Mouse (Mus musculus) cerebellum, postnatal 36 days (tissue): ENCODE results near the gene 4931428L18Rik.
A peak's percentile ranks its signal among the peaks of the same experiment; 100 is the strongest.
"Not testable (repeated sequence)": the region's sequence is repeated elsewhere in the genome, so short reads cannot be mapped to it uniquely, and the experiment has no call there.

Source experiments
- DNase-seq, 2 experiments: peaks; one replicate each; pipeline ENCODE4 v3.0.0; 2021 to 2022; ENCODE audit warnings: mixed read lengths in 2 of 2

4931428L18Rik gene

DNA sequence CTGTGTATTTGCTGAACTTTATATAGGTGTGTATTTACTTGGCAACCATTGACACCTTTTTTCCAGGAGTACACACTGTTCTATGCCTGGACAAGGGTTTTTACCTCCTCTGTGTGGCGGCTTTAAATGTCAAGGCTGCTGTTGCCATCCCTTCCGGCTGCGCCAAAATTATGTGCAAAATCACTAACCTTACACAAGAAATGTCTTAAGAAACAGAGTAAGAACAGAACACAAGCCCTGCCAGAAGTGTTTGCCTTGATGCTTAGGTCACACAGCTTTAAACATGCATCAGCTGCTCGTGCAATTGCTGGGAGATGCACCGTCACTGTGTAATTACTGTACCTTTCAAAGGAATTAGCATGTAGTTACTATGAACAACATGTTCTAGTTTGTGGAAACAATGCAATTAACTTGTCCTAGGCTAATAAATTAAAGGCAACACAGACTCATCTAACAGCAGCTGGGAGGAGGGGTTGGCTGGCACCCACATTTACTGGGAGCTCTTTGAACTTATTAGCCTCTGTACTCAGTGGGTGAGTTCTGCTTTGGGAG is 171.0 kb downstream of the 4931428L18Rik start:
- no peak for DNase-seq

DNA sequence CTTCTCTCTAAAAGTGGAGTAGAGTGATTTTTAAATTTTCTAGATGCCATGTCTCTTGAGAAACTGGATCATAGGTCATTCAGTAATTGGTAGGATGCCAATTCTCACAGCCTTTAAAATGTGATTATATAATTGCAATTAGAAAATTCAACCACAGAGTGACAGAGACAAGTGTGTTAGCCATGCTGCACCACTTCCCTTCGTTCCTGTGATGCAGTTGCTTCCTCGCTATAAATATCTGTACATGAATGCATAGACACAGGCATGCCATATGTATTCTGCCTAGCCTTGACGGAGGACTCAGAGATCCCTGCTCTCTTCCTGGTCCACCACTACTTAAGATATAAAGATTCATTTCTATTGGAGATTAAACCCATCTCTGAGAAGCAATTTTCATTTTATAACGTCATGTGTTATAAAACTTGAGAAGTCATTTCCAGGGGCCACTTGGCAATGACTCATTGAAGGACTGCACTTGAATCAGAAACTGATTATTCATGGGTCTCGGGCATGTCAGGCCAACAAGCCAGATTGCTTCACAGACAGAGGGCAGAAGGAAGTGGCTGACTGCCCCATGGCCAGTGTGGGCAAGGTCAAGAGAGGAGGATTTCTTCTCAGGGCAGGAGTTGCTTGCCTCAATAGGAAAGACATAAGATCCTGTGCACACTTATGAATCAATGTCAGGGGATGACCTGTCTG is 172.4 kb downstream of the 4931428L18Rik start:
- DNase-seq: no peak

DNA sequence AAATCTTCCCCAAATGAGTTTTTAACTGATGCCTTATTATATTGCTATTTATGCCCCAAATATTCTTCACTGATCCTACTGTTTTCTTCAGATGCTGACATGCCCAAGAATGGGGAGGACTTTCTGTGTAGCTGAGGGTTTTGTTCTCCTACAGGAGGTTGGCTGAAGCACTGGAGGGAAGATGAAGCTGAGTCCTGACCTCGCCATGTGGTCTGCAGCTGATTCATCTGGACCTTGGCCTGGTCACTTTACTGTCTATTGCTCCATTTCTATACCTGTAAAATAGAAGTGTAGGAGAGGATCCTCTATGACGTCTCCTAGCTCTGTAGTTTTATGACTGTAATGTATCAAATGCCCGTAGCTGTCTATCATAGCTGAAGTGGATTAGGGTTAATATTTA is 179.3 kb downstream of the 4931428L18Rik start:
- no peak for DNase-seq

DNA sequence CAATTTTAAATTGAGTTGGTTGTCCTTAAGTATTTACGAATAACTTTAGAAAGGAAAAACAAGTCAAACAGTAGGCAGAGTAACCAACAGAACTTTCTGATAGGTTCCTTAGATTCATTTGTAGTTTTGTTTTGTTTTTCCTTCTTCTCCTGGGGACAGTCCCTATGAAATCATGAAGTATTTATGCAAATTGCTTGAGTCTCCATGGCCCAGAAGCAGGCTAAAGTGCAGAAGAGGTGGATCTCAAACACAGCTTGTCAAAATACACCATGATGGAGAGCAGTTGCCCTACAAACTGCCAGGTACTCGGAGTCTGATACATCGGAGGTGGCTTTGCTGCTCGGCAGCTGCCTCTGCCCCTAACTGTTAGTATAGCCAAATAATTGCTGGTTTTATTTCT is 179.7 kb downstream of the 4931428L18Rik start:
- no peak for DNase-seq

DNA sequence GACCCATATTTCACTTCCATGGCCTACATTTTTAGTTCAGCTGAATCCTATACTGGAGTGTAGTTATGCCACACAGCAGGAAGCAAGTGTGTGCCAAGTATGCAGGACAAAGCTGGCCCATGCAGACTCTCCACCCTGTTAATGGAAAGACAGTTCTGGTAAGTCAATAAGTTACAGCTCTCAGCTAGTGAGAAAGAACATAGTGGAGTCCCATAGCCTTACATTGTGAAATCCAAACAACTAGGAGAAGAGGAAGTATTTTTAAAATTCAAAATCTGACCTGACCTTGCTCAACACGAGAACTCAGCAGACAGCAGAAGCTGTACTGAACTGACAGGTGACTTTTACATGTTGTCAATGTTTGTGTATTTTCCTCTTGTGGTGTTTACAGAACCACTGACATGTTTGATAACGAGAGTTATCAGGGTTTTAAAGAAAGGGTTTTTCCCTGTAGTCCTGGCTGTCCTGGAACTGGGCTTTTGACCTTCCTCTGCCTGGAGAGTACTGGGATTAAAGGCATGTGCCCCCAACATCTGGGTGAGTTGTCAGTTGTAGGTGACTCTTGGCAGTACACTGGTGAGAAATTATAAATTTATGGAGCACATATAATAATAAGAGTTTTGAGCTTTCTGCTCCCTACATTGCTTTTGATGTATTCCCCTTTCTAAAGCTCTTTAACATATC is 188.5 kb downstream of the 4931428L18Rik start:
- peak; percentile 39 to 42 for DNase-seq

DNA sequence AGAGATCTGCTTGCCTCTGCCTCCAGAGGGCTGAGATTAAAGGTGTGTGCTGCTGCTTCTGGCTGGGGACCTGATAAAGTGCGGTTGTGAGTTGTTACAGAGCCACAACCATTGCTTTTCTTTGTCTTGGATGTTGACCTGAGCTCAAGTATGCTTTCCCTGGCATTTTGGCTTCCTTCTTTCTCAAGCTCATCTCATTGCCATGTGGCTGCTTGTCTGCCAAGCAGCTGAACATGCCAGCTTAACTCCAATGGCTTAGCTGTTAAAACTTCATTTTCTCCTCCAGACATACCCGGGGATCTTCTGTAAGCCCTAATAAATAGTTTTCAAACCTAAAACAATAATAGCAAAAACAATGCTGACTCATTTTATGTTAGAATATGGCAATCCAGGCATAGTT is 190.1 kb downstream of the 4931428L18Rik start:
- no peak for DNase-seq

DNA sequence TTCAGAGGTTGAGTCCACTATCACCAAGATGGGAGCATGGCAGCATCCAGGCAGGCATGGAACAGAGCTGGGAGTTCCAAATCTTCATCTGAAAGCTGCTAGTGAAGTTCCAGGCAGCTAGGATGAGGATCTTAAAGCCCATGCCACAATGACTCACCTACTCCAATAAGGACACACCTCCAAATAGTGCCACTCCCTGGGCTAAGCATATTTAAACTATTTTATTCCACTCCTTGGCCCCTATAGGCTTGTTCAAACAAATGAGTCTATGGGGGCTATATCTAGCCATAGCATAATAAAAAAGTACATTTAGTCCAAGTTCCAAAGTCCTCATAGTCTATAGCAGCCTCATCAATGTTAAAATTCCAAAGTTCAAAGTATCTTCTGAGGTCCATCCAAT is 199.3 kb downstream of the 4931428L18Rik start:
- no peak for DNase-seq

DNA sequence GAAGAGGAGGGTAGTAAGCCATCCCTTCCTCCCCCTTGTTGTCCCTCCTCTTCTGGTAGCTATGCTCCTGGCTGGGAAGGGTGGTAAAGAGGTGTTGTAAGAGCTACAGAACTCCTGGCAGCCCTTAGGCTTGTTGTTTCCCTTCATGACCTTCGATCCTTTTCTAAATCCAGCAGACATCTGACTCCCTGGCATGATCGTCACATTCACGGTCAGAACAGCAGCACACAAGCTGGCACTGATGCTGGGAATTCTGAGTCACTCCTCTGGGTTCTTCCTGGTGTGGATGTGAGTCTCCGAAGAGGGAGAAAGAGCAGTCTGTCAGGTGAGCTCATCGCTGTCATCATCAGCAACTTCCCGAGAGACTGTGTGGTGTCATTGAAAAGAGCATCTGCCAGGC is 203.2 kb downstream of the 4931428L18Rik start:
- DNase-seq: no peak

DNA sequence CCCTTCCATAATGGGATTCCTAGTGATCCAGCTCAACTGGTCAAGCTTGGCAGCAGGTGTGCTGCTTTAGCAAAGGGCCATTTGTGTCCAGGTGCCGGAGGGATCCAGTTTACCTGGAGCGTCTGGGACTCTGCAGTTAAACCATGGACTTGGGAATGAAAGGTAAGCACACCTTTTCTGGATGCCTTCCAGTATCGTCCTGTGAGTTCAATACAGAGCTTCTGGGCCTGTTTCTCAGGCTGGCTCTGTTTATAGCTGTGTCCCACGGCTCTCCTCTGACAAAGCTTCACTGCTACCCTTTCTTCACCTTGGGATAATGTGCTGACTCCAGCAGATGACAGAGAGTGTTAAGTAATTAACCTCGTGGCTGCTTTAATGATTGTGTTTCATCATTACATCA is 205.1 kb downstream of the 4931428L18Rik start:
- DNase-seq: no peak

DNA sequence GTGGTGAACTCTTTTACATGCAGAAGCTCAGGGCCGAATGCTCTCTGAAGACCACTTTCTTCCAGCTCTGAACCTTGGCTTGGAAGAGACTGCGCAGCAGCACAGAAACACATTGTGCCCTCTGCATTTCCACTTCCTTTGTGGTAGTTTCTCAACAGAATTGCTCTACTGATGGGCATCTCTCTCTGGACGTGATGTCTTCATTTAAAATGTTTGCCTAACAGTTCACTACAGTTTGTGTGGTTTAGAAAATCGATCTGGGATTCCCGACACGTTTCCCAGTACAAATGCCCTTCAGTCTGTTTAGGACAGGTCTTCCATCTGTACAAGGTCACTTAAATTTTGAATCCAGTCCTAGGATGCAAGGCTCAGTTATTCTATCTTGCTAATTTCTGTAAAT is 206.4 kb downstream of the 4931428L18Rik start:
- DNase-seq: no peak

DNA sequence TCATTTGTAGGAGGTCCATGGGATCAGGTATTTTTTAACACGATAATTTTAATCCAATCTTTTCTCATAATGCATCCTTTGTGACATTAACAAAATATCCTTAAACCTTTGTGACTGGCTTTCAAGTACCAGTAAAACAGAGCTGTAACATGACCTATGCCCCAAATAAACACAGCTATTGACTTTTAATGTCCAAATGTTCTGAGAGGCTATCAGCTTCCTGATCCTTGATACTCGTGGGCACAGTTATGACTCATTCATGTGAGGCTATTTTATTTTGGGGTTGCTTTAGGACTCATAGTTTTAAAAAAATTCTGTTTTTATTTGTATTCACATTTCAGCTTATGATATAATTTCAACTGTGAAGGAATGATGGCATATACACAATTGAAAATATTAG is 207.2 kb downstream of the 4931428L18Rik start:
- no peak for DNase-seq

DNA sequence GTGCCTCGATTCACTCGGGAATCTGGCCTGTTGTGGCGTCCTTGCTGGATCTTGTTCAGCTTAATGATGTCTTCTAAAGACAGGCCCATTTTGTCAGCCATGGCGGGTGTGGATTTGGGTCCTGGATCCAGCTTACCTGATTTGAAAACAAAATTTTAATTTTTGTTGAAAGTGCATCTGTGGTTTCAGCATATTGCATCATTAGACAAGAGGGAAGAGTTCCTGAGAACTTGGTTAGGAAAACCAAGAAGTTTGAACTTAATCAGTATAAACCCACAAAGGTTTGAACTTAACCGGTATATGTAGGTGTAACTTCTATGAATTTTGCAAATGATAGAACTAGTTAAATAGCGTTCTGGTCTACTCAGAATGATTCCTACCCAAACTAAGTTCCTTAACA is 244.6 kb downstream of the 4931428L18Rik start, which contains the start of gene AC153137.1:
AC153137.1 (minus strand) TSS at position 101 of the 400 bp plus-strand sequence.
- DNase-seq: not testable (repeated sequence)

DNA sequence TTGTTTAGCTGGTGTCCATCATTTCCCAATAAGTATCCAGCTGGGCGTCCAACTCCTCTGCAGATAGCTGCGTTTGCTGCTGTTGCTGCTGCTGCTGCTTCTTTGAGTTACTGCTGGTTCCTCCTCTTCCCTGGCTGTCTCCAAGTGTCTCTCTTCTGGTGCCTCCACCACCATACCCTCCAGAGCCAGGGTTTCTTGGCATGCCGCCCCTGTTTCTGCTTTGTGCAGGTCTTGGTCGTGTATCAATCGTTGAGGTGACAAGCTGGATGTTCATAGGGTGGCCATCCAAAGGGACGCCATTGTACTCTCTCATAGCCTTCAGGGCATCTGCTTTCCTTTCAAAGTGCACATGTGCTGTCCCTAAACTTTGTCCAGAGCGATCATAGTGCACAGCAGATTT is 245.2 kb downstream of the 4931428L18Rik start:
- DNase-seq: not testable (repeated sequence)

DNA sequence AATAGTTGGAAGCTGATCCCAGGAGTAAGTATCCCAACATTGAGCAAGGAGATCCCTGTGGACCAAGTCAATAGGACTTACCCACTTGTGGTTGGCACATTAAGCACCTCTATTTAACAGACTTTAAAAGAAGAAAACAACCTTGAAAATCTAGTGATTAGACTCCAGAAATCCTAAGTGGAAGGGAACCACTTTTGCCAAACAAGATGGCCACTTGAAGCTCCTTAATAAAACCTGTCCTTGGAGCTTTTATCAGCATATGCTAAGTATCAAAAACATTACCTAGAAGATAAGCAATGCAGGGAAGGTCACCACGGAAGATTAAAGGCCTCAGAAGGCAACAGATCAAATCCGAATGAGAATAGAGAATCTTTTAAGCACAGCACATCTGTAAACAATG is 270.7 kb downstream of the 4931428L18Rik start:
- DNase-seq: no peak

DNA sequence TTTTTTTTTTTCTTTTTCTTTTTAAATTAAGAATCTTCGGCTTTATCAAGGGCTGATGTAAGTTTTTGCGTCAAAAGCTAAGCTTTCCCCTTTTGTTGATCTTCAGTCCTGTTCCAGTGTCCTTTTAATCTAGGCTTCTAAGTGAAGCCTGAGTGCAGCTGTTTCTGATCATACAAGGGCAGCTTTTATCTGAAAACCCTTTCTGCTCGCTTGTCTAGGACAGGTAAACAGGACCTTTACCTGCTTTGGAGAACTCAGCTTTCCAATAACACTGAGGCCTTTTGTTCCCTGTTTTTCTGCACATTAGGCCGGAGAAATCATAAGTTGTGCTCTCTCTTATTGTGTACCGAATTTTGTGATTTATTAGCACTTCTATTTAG is 272.0 kb downstream of the 4931428L18Rik start:
- no peak for DNase-seq

DNA sequence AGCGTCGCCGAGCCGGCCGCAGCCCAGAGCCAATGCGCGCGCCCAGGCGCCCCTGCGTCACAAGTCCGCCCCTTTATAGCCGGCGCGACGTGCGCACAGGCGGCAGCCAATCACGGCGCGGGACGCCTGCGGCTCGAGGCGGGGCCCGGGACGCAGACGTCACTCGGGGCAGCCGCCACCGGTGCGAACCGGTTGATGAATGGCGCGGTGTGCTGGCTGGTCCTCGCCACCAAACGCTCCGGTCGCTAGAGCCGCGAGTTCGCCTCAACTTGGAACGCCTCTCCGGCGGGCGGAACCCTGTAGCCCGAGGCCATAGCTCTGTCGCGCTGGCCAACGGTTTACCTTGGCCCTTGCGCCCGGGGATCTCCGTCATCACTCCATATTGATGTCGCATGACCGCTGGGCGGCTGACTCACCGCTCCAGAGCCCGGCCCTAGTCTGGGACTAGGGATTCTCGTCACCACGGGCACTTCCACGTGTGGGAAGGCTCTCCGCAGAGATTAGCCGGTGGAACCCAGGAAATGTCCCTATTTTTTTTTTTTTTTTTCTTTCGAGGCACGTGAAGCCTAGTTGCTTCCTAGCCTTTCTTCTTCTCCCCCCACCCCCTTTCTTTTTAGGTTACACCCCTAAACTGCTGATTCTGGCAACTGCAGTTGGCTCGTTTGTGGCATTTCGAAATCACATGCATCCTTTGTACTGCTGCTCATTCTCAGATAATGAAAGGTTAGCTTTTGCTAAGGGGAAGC is 272.6 kb downstream of the 4931428L18Rik start:
- peak; percentile 95 to 97 for DNase-seq

DNA sequence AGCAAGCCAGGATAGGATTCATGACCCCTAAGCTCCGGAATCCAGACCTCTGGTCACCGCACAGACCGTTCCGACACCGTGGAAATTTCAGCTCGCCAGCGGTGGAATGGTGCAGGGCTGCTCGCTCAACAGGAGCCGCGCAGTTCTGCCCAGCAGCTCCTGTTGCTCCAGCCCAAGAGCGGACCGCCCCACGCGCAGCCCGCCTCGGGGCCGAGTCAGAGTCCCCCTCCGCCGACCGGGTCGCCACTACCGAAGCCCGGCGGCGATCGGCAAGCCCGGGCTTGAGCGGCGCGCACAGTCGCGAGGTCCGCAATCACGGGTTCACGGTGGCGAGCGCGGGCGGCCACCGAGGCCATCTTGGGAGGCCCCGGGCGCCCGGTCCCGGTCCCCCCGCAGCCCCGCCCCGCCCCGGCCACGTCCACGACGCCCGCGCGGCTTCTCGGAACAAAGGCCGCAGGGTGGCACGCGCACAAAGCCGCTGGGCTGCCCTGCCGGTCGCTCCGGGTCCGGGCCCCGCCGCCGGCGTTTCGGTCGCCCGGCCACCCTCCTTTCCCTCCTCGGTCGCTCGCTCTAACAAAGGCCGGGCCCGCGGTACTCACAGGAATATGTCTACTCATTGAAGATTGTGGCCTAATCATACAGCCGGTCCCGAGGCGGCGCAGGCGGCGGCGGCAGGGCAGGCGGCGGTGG is 273.4 kb downstream of the 4931428L18Rik start:
- peak; percentile 69 to 70 for DNase-seq

DNA sequence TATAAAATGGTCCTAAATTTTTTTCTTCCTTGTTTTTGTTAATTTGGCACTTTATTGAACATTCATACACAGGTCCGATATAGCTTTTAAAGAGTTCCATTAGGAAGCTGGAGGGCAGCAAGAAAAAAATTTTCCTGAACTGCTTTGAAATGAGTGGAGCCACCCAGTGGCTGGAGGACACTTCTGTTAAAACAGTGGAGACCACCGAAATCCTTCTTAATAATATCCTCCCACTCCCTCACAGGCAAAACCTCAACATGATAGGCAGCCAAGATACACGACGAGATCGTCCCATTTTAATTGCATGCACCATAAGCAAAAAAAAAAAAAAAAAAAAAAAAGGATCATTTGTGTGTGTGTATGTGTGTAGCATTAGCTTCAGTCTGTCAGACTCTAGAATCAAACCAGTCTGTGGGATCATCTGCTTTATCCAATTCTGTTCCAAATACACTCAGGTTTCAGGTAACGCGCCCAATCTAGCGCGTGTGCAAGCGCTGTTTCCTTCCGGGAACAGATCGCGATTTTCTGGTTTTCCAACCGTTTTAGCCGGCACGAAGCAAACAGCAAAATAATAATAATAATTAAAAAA is 274.0 kb downstream of the 4931428L18Rik start:
- peak; percentile 16 to 29 for DNase-seq
